Mouse (Mus musculus): ENCODE measurements around the gene Map1lc3b. TPM values are rescaled to one million over a fixed set of nuclear protein-coding genes. Genes with fewer than 3 reads are reported as not detected.
"Not testable (repeated sequence)": the region's sequence is repeated elsewhere in the genome, so short reads cannot be mapped to it uniquely, and the experiment has no call there.

The Map1lc3b gene
- polyA plus RNA-seq, 1 experiment from 2014 or later = 353 TPM

DNA sequence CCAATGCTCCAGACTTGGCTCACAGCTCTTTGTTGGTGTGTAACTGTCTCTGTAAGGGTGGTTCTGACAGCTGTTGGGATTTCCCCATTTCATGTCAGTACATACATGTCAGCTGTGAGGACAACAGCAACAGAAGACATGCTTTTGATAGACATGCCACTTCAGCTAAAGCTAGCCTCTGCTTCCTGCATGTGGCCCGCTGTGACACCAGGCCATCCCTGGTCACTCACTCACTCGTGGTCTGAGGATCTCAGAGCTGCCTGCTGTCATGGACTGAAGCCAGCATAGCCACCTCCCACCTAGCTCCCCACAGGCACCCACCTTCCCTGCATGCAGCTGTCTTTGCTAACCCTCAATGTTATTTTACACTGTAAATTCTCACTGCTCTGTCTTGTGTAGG is 7.3 kb downstream of the Map1lc3b start:
- not testable (repeated sequence) for ATAC-seq (ENCODE audit: low FRiP score, low read depth)
- H3K36me3 ChIP-seq = peaks cover 80% of the 10 kb centered on the region
- WGBS = 74% methylated on average over 2 of the region's 2 CpGs

GRCm38 (mm10) chr8:121598190-121598589 is 8.0 kb downstream of the Map1lc3b start:
- Histone ChIP-seq H3K9me3 (no peaks in the 10 kb centered on the region), H3K4me2 (replicated peaks) (no peak overlapping the region), H3K36me3 (peaks cover 80% of the 10 kb centered on the region), H3K4me3 (no peak overlapping the region), H3K27me3 (replicated peaks) (no peaks in the 10 kb centered on the region), H3K27ac (no peak overlapping the region), H3K4me1 (peaks cover 6% of the 10 kb centered on the region), H3K9ac (no peak overlapping the region)
- no peak for ATAC-seq (ENCODE audit: low FRiP score, low read depth)
- WGBS = 87% methylated on average over 7 of the region's 7 CpGs

More for the DNA sequence above, 7.3 kb downstream of the Map1lc3b start:
- not testable (repeated sequence) for H3K4me2 ChIP-seq (replicated peaks); H3K4me3 ChIP-seq; H3K27me3 ChIP-seq (replicated peaks); H3K9me3 ChIP-seq; H3K27ac ChIP-seq; H3K4me1 ChIP-seq; H3K9ac ChIP-seq

- 0 out of 2 replicates have a peak, but pooled peaks cover under 1% of the 10 kb centered on the region for H3K4me1 ChIP-seq
- H3K36me3 ChIP-seq = peaks cover 77% of the 10 kb centered on the region
- H3K4me2 ChIP-seq (replicated peaks) = no peak overlapping the region
- no peak overlapping the region for H3K27ac ChIP-seq
- H3K9ac ChIP-seq = no peak overlapping the region
- no peak for ATAC-seq (ENCODE audit: low FRiP score, low read depth)
- no peak overlapping the region for H3K4me3 ChIP-seq
- WGBS = 39% methylated on average over 7 of the region's 7 CpGs
- H3K9me3 ChIP-seq = no peaks in the 10 kb centered on the region
- H3K27me3 ChIP-seq (replicated peaks) = no peaks in the 10 kb centered on the region
Observed at GRCm38 (mm10) chr8:121598892-121599291, 8.7 kb downstream of the Map1lc3b start.

DNA sequence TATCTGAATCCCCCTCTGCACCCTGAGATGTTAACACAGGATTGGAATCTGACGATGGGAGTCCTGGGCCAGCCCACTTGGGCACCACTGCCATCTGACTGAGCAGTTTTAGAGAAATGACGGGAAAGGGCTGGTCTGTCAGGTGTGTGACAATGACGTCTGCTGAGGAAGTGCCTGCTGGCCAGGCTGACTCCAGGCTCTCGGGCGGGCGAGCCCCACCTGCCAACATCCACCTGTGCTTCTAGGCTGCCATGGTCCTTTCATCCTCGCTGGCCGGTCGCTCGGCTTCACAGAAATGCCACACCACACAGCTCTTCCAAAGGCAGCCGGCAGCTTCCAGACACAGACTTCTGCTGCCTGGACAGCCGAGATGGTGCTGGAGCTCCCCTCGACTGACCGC is 9.7 kb downstream of the Map1lc3b start:
- ATAC-seq (ENCODE audit: low FRiP score, low read depth) = no peak
- H3K27ac ChIP-seq = no peak overlapping the region
- no peak overlapping the region for H3K9ac ChIP-seq
- no peaks in the 10 kb centered on the region for H3K4me1 ChIP-seq
- H3K27me3 ChIP-seq (replicated peaks) = no peaks in the 10 kb centered on the region
- no peak overlapping the region for H3K4me2 ChIP-seq (replicated peaks)
- H3K36me3 ChIP-seq = peaks cover 77% of the 10 kb centered on the region
- H3K4me3 ChIP-seq = no peak overlapping the region
- no peaks in the 10 kb centered on the region for H3K9me3 ChIP-seq
- 91% methylated on average over 14 of the region's 14 CpGs for WGBS

- H3K9me3 ChIP-seq = no peaks in the 10 kb centered on the region
- no peak overlapping the region for H3K27ac ChIP-seq
- no peaks in the 10 kb centered on the region for H3K27me3 ChIP-seq (replicated peaks)
- H3K9ac ChIP-seq = no peak overlapping the region
- no peak for ATAC-seq (ENCODE audit: low FRiP score, low read depth)
- H3K36me3 ChIP-seq = peaks cover 81% of the 10 kb centered on the region
- no peak overlapping the region for H3K4me3 ChIP-seq
- no peak overlapping the region for H3K4me2 ChIP-seq (replicated peaks)
- 96% methylated on average over 12 of the region's 12 CpGs for WGBS
- H3K4me1 ChIP-seq = no peaks in the 10 kb centered on the region
Observed at GRCm38 (mm10) chr8:121602411-121602810, 12.2 kb downstream of the Map1lc3b start.

DNA sequence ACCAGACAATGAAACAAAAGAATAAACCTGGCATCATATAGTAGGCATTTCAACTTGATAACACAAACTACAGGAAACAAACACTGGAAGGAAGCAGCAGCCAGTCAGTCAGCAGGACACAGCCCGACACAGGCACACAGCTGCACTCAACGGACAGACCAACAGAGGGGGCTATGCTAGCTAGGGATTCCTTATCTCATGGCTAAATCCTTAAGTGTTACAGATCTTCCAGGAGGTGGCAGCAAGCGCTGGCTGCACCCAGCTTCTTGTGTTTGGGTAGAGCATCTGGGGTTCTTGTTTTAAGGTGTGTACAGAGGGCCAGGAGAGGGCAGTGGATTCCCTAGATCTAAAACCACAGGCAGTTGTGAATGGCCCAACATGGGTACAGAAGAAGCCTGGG is 12.7 kb downstream of the Map1lc3b start:
- ATAC-seq (ENCODE audit: low FRiP score, low read depth) = no peak
- H3K4me2 ChIP-seq (replicated peaks) = no peak overlapping the region
- no peak overlapping the region for H3K9ac ChIP-seq
- peaks cover 81% of the 10 kb centered on the region for H3K36me3 ChIP-seq
- H3K4me1 ChIP-seq = no peaks in the 10 kb centered on the region
- H3K27me3 ChIP-seq (replicated peaks) = no peaks in the 10 kb centered on the region
- 45% methylated on average over 3 of the region's 3 CpGs for WGBS
- no peaks in the 10 kb centered on the region for H3K9me3 ChIP-seq
- H3K27ac ChIP-seq = no peak overlapping the region
- H3K4me3 ChIP-seq = no peak overlapping the region

DNA sequence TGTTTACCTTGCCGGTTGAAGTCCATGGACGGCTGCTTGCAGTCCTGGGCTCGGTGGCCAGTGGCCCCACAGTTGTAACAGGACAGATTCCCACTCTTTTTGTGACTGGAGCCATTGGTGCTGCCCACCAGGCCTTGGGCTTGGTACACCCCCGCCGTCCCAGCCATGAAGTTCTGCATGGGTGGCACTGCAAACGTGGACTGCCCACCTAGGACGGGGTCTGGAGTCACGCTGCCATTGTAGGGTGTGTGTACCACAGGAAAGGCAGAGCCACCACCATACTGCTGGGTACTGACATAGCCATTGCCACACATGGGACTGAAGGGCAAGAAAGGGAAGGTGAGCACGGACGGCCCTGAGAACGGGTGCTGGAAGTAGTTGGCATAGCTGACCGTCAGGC is 13.6 kb downstream of the Map1lc3b start:
- Histone ChIP-seq H3K27ac (no peak overlapping the region), H3K27me3 (replicated peaks) (no peaks in the 10 kb centered on the region), H3K36me3 (peaks cover 84% of the 10 kb centered on the region), H3K4me3 (no peak overlapping the region), H3K4me1 (no peaks in the 10 kb centered on the region), H3K4me2 (replicated peaks) (no peak overlapping the region), H3K9ac (no peak overlapping the region), H3K9me3 (no peaks in the 10 kb centered on the region)
- no peak for ATAC-seq (ENCODE audit: low FRiP score, low read depth)
- 94% methylated on average over 12 of the region's 12 CpGs for WGBS

- no peak overlapping the region for H3K4me2 ChIP-seq (replicated peaks)
- peaks cover 77% of the 10 kb centered on the region for H3K36me3 ChIP-seq
- H3K9ac ChIP-seq = no peak overlapping the region
- no peaks in the 10 kb centered on the region for H3K9me3 ChIP-seq
- WGBS = 89% methylated on average over 5 of the region's 5 CpGs
- no peaks in the 10 kb centered on the region for H3K27me3 ChIP-seq (replicated peaks)
- no peak overlapping the region for H3K27ac ChIP-seq
- no peak overlapping the region for H3K4me3 ChIP-seq
- no peaks in the 10 kb centered on the region for H3K4me1 ChIP-seq
- ATAC-seq (ENCODE audit: low FRiP score, low read depth) = no peak
Observed at GRCm38 (mm10) chr8:121607661-121608060, 17.5 kb downstream of the Map1lc3b start.

- 93% methylated on average over 15 of the region's 15 CpGs for WGBS
- H3K27me3 ChIP-seq (replicated peaks) = no peaks in the 10 kb centered on the region
- H3K4me2 ChIP-seq (replicated peaks) = no peak overlapping the region
- ATAC-seq (ENCODE audit: low FRiP score, low read depth) = no peak
- no peaks in the 10 kb centered on the region for H3K4me1 ChIP-seq
- H3K4me3 ChIP-seq = no peak overlapping the region
- no peaks in the 10 kb centered on the region for H3K9me3 ChIP-seq
- peaks cover 70% of the 10 kb centered on the region for H3K36me3 ChIP-seq
- no peak overlapping the region for H3K9ac ChIP-seq
- H3K27ac ChIP-seq = no peak overlapping the region
Observed at GRCm38 (mm10) chr8:121609251-121609650, 19.1 kb downstream of the Map1lc3b start.

DNA sequence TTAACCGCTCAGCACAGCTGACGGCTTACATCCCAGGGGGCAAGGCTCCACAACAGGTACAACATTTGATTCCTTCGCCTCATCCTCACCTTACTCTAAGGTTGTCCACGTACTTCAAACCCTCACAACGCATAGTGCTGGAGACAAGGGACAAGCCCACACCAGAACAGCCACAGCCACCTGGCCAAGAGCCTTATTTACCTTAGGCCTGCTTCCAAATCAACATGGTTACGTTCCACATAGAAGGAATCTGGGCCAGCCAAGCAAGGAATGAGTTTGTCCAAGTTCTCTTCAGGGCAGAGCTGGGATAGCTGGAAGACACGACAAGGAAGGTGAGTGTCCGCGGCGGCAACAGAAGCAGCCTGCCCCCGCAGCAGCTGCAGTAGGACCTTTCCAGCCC is 19.8 kb downstream of the Map1lc3b start:
- Histone ChIP-seq H3K9ac (no peak overlapping the region), H3K4me2 (replicated peaks) (no peak overlapping the region), H3K27ac (no peak overlapping the region), H3K4me1 (no peaks in the 10 kb centered on the region), H3K4me3 (no peak overlapping the region), H3K27me3 (replicated peaks) (no peaks in the 10 kb centered on the region), H3K9me3 (no peaks in the 10 kb centered on the region), H3K36me3 (peaks cover 63% of the 10 kb centered on the region)
- no peak for ATAC-seq (ENCODE audit: low FRiP score, low read depth)
- 95% methylated on average over 11 of the region's 11 CpGs for WGBS

GRCm38 (mm10) chr8:121613419-121613818 is 23.3 kb downstream of the Map1lc3b start:
- Histone ChIP-seq H3K9ac (no peak overlapping the region), H3K27ac (no peak overlapping the region), H3K4me1 (no peaks in the 10 kb centered on the region), H3K9me3 (no peaks in the 10 kb centered on the region), H3K27me3 (replicated peaks) (no peaks in the 10 kb centered on the region), H3K36me3 (peaks cover 61% of the 10 kb centered on the region), H3K4me2 (replicated peaks) (no peak overlapping the region), H3K4me3 (no peak overlapping the region)
- no peak for ATAC-seq (ENCODE audit: low FRiP score, low read depth)

GRCm38 (mm10) chr8:121619401-121619995 is 29.3 kb downstream of the Map1lc3b start:
- H3K4me1 ChIP-seq = peaks cover 18% of the 10 kb centered on the region; the same call in 1 of the 2 replicates
- WGBS = 65% methylated on average over 7 of the region's 7 CpGs
- H3K36me3 ChIP-seq = peaks cover 33% of the 10 kb centered on the region
- H3K27me3 ChIP-seq (replicated peaks) = no peaks in the 10 kb centered on the region
- no peak overlapping the region for H3K4me3 ChIP-seq
- no peak overlapping the region for H3K9ac ChIP-seq
- no peak overlapping the region for H3K4me2 ChIP-seq (replicated peaks)
- H3K9me3 ChIP-seq = no peaks in the 10 kb centered on the region
- no peak overlapping the region for H3K27ac ChIP-seq
- ATAC-seq (ENCODE audit: low FRiP score, low read depth) = no peak

DNA sequence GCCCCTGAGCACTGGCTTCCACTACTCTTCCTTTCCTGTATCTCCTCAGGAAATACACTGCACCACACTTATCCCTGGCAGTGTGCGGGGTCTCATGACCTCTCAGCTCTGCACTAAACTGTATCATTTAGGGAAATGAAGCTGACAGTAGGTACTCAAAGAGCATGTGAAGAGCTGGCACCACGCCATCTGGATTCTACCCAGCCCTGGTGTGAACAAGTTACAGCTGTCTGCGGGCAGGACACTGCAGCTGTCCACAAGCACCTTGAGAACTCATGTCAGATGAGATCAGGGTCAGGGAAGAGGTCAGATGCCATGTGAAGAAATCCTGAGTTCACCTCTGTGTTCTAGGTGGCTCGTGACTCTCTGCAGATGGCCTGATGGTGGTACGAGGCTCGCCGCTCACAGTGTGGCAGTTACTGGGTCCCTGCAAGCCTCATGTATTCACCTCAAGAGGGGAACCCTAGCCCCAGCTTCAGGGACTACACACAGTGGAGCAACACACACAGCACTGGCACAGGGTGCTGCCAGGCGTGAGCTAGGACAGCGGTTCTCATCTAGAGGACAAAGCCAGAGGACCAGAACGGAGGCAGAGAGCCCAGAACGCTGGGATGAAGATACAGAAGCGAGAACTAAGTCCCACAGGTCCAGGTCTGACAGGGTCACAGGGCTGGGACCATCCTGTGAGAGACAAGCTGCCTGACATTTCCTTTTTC is 30.8 kb downstream of the Map1lc3b start:
- Histone ChIP-seq H3K4me2 (replicated peaks) (no peak overlapping the region), H3K4me3 (no peak overlapping the region), H3K4me1 (peaks cover 27% of the 10 kb centered on the region), H3K9ac (no peak overlapping the region), H3K27me3 (replicated peaks) (no peaks in the 10 kb centered on the region), H3K36me3 (peaks cover 25% of the 10 kb centered on the region), H3K9me3 (no peaks in the 10 kb centered on the region), H3K27ac (no peak overlapping the region)
- WGBS = 86% methylated on average over 12 of the region's 12 CpGs
- ATAC-seq (ENCODE audit: low FRiP score, low read depth) = no peak
